ENCODE assay signal across 17 mouse cellular contexts in the genomic region with DNA sequence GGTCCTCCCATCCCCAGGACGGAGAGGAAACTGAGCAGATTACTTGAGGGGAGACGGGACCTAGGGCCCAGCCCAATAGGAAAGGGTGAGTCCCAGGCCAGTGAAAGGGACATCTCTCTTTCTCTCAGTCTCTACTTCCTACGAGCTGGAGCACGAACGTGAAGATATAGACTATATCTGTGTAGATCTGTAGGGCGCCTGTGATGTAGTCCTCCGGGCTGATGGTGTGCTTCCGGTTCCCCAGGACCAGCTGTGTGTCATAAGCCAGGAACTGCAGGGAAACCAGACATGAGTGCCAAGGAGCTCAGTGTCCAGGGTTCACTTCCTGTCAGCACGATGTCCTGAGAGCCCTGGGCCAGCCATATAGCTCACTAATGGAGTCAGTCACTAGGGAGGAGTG. TPM values are rescaled to one million over a fixed set of nuclear protein-coding genes. Genes with fewer than 3 reads are reported as not detected.
A peak's percentile ranks its signal among the peaks of the same experiment; 100 is the strongest.
DNase-seq lines count a peak whose midpoint lies in the region; ATAC-seq and TF ChIP-seq lines count a peak whose summit lies in the region.
"Had no signal": no experiment of that assay in that cellular context is flagged by ENCODE, and none has a peak within 500 bp of the region (broad histone marks: within the 10 kb centered on the region; RNA-seq: fewer than 3 reads in every experiment).

No protein-coding gene starts in this region.

- ATAC-seq in limb, embryonic 15.5 days (ENCODE audit: insufficient number of reproducible peaks, low FRiP score, low TSS enrichment, low read depth) = no peak
- ATAC-seq in heart, postnatal 0 days (ENCODE audit: insufficient read depth, low read depth) = no peak
- ATAC-seq in stomach, embryonic 14.5 days (ENCODE audit: insufficient number of reproducible peaks, insufficient read depth, low FRiP score, low read depth) = no peak
- ATAC-seq: CD4-positive, CD25-positive, alpha-beta regulatory T cell, adult 4 months; hindbrain, embryonic 16.5 days had no signal

- no peak overlapping the region for H3K4me3 ChIP-seq in heart, embryonic 10.5 days
- H3K4me3 ChIP-seq in limb, embryonic 15.5 days = no peak overlapping the region
- H3K4me3 ChIP-seq in limb, embryonic 10.5 days = no peak overlapping the region
- no peak overlapping the region for H3K4me3 ChIP-seq in heart, postnatal 0 days (ENCODE audit: low read depth, low read length)
- no peak overlapping the region for H3K4me3 ChIP-seq in stomach, embryonic 14.5 days (ENCODE audit: low read depth, low read length)
- H3K4me3 ChIP-seq: embryonic facial prominence, embryonic 12.5 days; megakaryocyte, embryonic 14.5 days had no signal

- TF ChIP-seq CTCF in heart, postnatal 0 days (IDR thresholded peaks at IDR 0.05; ENCODE audit: low read depth) = no peak

- no peak overlapping the region for H3K4me2 ChIP-seq in limb, embryonic 15.5 days
- H3K4me2 ChIP-seq in heart, postnatal 0 days (ENCODE audit: low read depth, low read length) = no peak overlapping the region
- no peak overlapping the region for H3K4me2 ChIP-seq in stomach, embryonic 14.5 days (replicated peaks; ENCODE audit: low read depth, low read length)
- H3K4me2 ChIP-seq: embryonic facial prominence, embryonic 12.5 days had no signal

- peaks cover 73% of the 10 kb centered on the region for H3K36me3 ChIP-seq in heart, embryonic 10.5 days
- peaks cover 60% of the 10 kb centered on the region for H3K36me3 ChIP-seq in limb, embryonic 15.5 days
- H3K36me3 ChIP-seq in limb, embryonic 10.5 days = peaks cover 68% of the 10 kb centered on the region
- peaks cover 51% of the 10 kb centered on the region for H3K36me3 ChIP-seq in heart, postnatal 0 days (replicated peaks; ENCODE audit: control insufficient read depth, insufficient read depth, low read length)
- peaks cover 52% of the 10 kb centered on the region for H3K36me3 ChIP-seq in stomach, embryonic 14.5 days (ENCODE audit: control insufficient read depth, insufficient read depth, low read length)

- WGBS in heart, embryonic 10.5 days = 86% methylated on average over 9 of the region's 9 CpGs
- 86% methylated on average over 9 of the region's 9 CpGs for whole genome bisulfite sequencing in limb, embryonic 15.5 days
- 92% methylated on average over 9 of the region's 9 CpGs for WGBS in limb, embryonic 10.5 days
- 61% methylated on average over 9 of the region's 9 CpGs for WGBS in heart, postnatal 0 days
- 92% methylated on average over 9 of the region's 9 CpGs for WGBS in stomach, embryonic 14.5 days

- H3K4me1 ChIP-seq in heart, embryonic 10.5 days = peaks cover 59% of the 10 kb centered on the region
- H3K4me1 ChIP-seq in limb, embryonic 15.5 days = peaks cover 36% of the 10 kb centered on the region
- H3K4me1 ChIP-seq in limb, embryonic 10.5 days = peaks cover 15% of the 10 kb centered on the region
- H3K4me1 ChIP-seq in heart, postnatal 0 days (ENCODE audit: control insufficient read depth, insufficient read depth) = peaks cover 47% of the 10 kb centered on the region
- peaks cover 27% of the 10 kb centered on the region for H3K4me1 ChIP-seq in stomach, embryonic 14.5 days (ENCODE audit: control insufficient read depth, insufficient read depth, low read length)

- H3K9ac ChIP-seq in limb, embryonic 15.5 days = no peak overlapping the region
- H3K9ac ChIP-seq in heart, postnatal 0 days (replicated peaks; ENCODE audit: low read depth, low read length) = no peak overlapping the region
- no peak overlapping the region for H3K9ac ChIP-seq in stomach, embryonic 14.5 days (replicated peaks; ENCODE audit: low read depth, low read length)
- H3K9ac ChIP-seq: embryonic facial prominence, embryonic 12.5 days had no signal

- no peak for DNase-seq in heart, embryonic 10.5 days (ENCODE audit: low spot score)
- no peak for DNase-seq in heart, adult 8-10 months (ENCODE audit: low spot score)
- DNase-seq in limb, embryonic 10.5 days (ENCODE audit: low spot score) = no peak
- no peak for DNase-seq in heart, postnatal 0 days (ENCODE audit: low spot score)
- DNase-seq in MN1 (ENCODE audit: low spot score) = no peak
- DNase-seq: adrenal gland, adult 8-10 months; gastrocnemius, postnatal 36 days; kidney, adult 9 months; right cerebral cortex, postnatal 4 days had no signal

- no peaks in the 10 kb centered on the region for H3K9me3 ChIP-seq in heart, embryonic 10.5 days
- H3K9me3 ChIP-seq in limb, embryonic 15.5 days = no peaks in the 10 kb centered on the region
- no peaks in the 10 kb centered on the region for H3K9me3 ChIP-seq in limb, embryonic 10.5 days (replicated peaks)
- no peaks in the 10 kb centered on the region for H3K9me3 ChIP-seq in heart, postnatal 0 days (replicated peaks; ENCODE audit: control insufficient read depth, low read length)
- no peaks in the 10 kb centered on the region for H3K9me3 ChIP-seq in stomach, embryonic 14.5 days (ENCODE audit: control insufficient read depth, low read depth, low read length)
- H3K9me3 ChIP-seq: embryonic facial prominence, embryonic 12.5 days; megakaryocyte, embryonic 14.5 days had no signal

- no peak for TF ChIP-seq EP300 in heart, postnatal 0 days (IDR thresholded peaks at IDR 0.05; ENCODE audit: low read depth)

- peak overlapping the region; percentile 7; the same call in 1 of the 2 replicates for H3K27ac ChIP-seq in heart, embryonic 10.5 days
- H3K27ac ChIP-seq in limb, embryonic 15.5 days = 0 out of 2 replicates have a peak overlapping the region, but pooled peaks have one; percentile 12
- H3K27ac ChIP-seq in limb, embryonic 10.5 days = no peak overlapping the region
- H3K27ac ChIP-seq in heart, postnatal 0 days (ENCODE audit: low read depth) = peak overlapping the region; percentile 82
- H3K27ac ChIP-seq in stomach, embryonic 14.5 days (ENCODE audit: low read length) = 0 out of 2 replicates have a peak overlapping the region, but pooled peaks have one; percentile 27
- H3K27ac ChIP-seq: embryonic facial prominence, embryonic 12.5 days had no signal

- H3K27me3 ChIP-seq in heart, embryonic 10.5 days (ENCODE audit: insufficient read depth, poor library complexity, severe bottlenecking) = no peaks in the 10 kb centered on the region
- H3K27me3 ChIP-seq in limb, embryonic 15.5 days = no peaks in the 10 kb centered on the region
- H3K27me3 ChIP-seq in limb, embryonic 10.5 days (ENCODE audit: low read depth, poor library complexity, severe bottlenecking) = no peaks in the 10 kb centered on the region
- H3K27me3 ChIP-seq in heart, postnatal 0 days (ENCODE audit: control insufficient read depth, insufficient read depth, low read length) = no peaks in the 10 kb centered on the region
- no peaks in the 10 kb centered on the region for H3K27me3 ChIP-seq in stomach, embryonic 14.5 days (ENCODE audit: control insufficient read depth, insufficient read depth, low read length)
- H3K27me3 ChIP-seq: embryonic facial prominence, embryonic 12.5 days; megakaryocyte, embryonic 14.5 days had no signal

RNA-seq across cellular contexts. Expression of gene Pnkd, which starts 4.5 kb away (rescaled TPM):
- polyA plus RNA-seq in heart, embryonic 10.5 days (2016; fragmentation: Nextera tagmentation; extraction: Ambion mirVana) = 170 and 253 TPM in 2 replicates
- 100 to 1,000 TPM; 125 to 142 (median 135) TPM for total RNA-seq in heart, adult 8-10 months (2022)
- 104 and 114 TPM in 2 replicates for polyA plus RNA-seq in limb, embryonic 15.5 days (2015; fragmentation: Nextera tagmentation; extraction: Ambion mirVana)
- 113 and 121 TPM in 2 replicates for polyA plus RNA-seq in limb, embryonic 10.5 days (2016; fragmentation: Nextera tagmentation; extraction: Ambion mirVana)
- 221 and 310 TPM in 2 replicates for total RNA-seq in heart, postnatal 0 days (2014; rRNA removed; ENCODE audit: low replicate concordance)
- polyA plus RNA-seq in heart, postnatal 0 days (2015; fragmentation: Nextera tagmentation; extraction: Ambion mirVana) = 345 and 362 TPM in 2 replicates
- 122 and 132 TPM in 2 replicates for polyA plus RNA-seq in stomach, embryonic 14.5 days (2014; fragmentation: Nextera tagmentation; extraction: Ambion mirVana)

RNA-seq across cellular contexts. Expression of gene Aamp, which starts 4.7 kb away (rescaled TPM):
- 224 and 261 TPM in 2 replicates for polyA plus RNA-seq in heart, embryonic 10.5 days (2016; fragmentation: Nextera tagmentation; extraction: Ambion mirVana)
- 100 to 1,000 TPM in 2 of 4 experiments, 10 to 100 TPM in 2; 95.4 to 107 (median 99.6) TPM for total RNA-seq in heart, adult 8-10 months (2022)
- 232 and 249 TPM in 2 replicates for polyA plus RNA-seq in limb, embryonic 15.5 days (2015; fragmentation: Nextera tagmentation; extraction: Ambion mirVana)
- polyA plus RNA-seq in limb, embryonic 10.5 days (2016; fragmentation: Nextera tagmentation; extraction: Ambion mirVana) = 263 and 272 TPM in 2 replicates
- 125 and 146 TPM in 2 replicates for total RNA-seq in heart, postnatal 0 days (2014; rRNA removed; ENCODE audit: low replicate concordance)
- 162 and 165 TPM in 2 replicates for polyA plus RNA-seq in heart, postnatal 0 days (2015; fragmentation: Nextera tagmentation; extraction: Ambion mirVana)
- 240 and 261 TPM in 2 replicates for polyA plus RNA-seq in stomach, embryonic 14.5 days (2014; fragmentation: Nextera tagmentation; extraction: Ambion mirVana)

RNA-seq across cellular contexts. Expression of gene Gpbar1, which starts 10.9 kb away (rescaled TPM):
- 0.70 and 1.7 TPM in 2 replicates for polyA plus RNA-seq in heart, embryonic 10.5 days (2016; fragmentation: Nextera tagmentation; extraction: Ambion mirVana)
- total RNA-seq in heart, adult 8-10 months (2022) = not detected
- polyA plus RNA-seq in limb, embryonic 15.5 days (2015; fragmentation: Nextera tagmentation; extraction: Ambion mirVana) = 0.18 TPM in 1 of 2 replicates, not detected in the other
- 0.26 TPM in 1 of 2 replicates, not detected in the other for polyA plus RNA-seq in limb, embryonic 10.5 days (2016; fragmentation: Nextera tagmentation; extraction: Ambion mirVana)
- total RNA-seq in heart, postnatal 0 days (2014; rRNA removed; ENCODE audit: low replicate concordance) = 0.27 TPM in 1 of 2 replicates, not detected in the other
- polyA plus RNA-seq in heart, postnatal 0 days (2015; fragmentation: Nextera tagmentation; extraction: Ambion mirVana) = 0.22 and 0.33 TPM in 2 replicates
- polyA plus RNA-seq in stomach, embryonic 14.5 days (2014; fragmentation: Nextera tagmentation; extraction: Ambion mirVana) = 3.5 and 4.1 TPM in 2 replicates
- total RNA-seq: adrenal gland, adult 8-10 months; gastrocnemius, postnatal 36 days; MEL had no signal
- polyA plus RNA-seq: embryonic facial prominence, embryonic 12.5 days; hindbrain, embryonic 16.5 days; neural tube, embryonic 14.5 days had no signal

RNA-seq across cellular contexts. Expression of gene Tmbim1, which starts 16.2 kb away (rescaled TPM):
- 25.5 and 33.1 TPM in 2 replicates for polyA plus RNA-seq in heart, embryonic 10.5 days (2016; fragmentation: Nextera tagmentation; extraction: Ambion mirVana)
- 10 to 100 TPM; 40.4 to 45.1 (median 44.2) TPM for total RNA-seq in heart, adult 8-10 months (2022)
- polyA plus RNA-seq in limb, embryonic 15.5 days (2015; fragmentation: Nextera tagmentation; extraction: Ambion mirVana) = 58.8 and 69.6 TPM in 2 replicates
- polyA plus RNA-seq in limb, embryonic 10.5 days (2016; fragmentation: Nextera tagmentation; extraction: Ambion mirVana) = 10.7 and 12.0 TPM in 2 replicates
- total RNA-seq in heart, postnatal 0 days (2014; rRNA removed; ENCODE audit: low replicate concordance) = 55.7 and 100 TPM in 2 replicates
- 41.6 and 44.9 TPM in 2 replicates for polyA plus RNA-seq in heart, postnatal 0 days (2015; fragmentation: Nextera tagmentation; extraction: Ambion mirVana)
- polyA plus RNA-seq in stomach, embryonic 14.5 days (2014; fragmentation: Nextera tagmentation; extraction: Ambion mirVana) = 50.1 and 53.9 TPM in 2 replicates

RNA-seq across cellular contexts. Expression of gene Arpc2, which starts 53.4 kb away (rescaled TPM):
- 470 and 475 TPM in 2 replicates for polyA plus RNA-seq in heart, embryonic 10.5 days (2016; fragmentation: Nextera tagmentation; extraction: Ambion mirVana)
- total RNA-seq in heart, adult 8-10 months (2022) = 100 to 1,000 TPM; 111 to 149 (median 137) TPM
- polyA plus RNA-seq in limb, embryonic 15.5 days (2015; fragmentation: Nextera tagmentation; extraction: Ambion mirVana) = 441 and 463 TPM in 2 replicates
- polyA plus RNA-seq in limb, embryonic 10.5 days (2016; fragmentation: Nextera tagmentation; extraction: Ambion mirVana) = 355 and 369 TPM in 2 replicates
- total RNA-seq in heart, postnatal 0 days (2014; rRNA removed; ENCODE audit: low replicate concordance) = 149 and 180 TPM in 2 replicates
- 374 and 375 TPM in 2 replicates for polyA plus RNA-seq in heart, postnatal 0 days (2015; fragmentation: Nextera tagmentation; extraction: Ambion mirVana)
- polyA plus RNA-seq in stomach, embryonic 14.5 days (2014; fragmentation: Nextera tagmentation; extraction: Ambion mirVana) = 406 and 429 TPM in 2 replicates
